Mouse (Mus musculus) cortical plate, adult 2 months (tissue): ENCODE data around the gene Gm49378. TPM values are rescaled to one million over a fixed set of nuclear protein-coding genes. Genes with fewer than 3 reads are reported as not detected.
A peak's percentile ranks its signal among the peaks of the same experiment; 100 is the strongest.

Experiments used
- H3K27ac ChIP-seq: fragments of 200-500 bp; 2 replicates; pipeline ENCODE4 v1.5.1; 2012; ENCODE audit warnings: low read length, control low read depth, inconsistent platforms; ENCODE audit not compliant: insufficient read depth
- H3K4me1 ChIP-seq: fragments of 200-500 bp; 2 replicates; pipeline ENCODE4 v1.6.1; 2011; ENCODE audit warnings: low read length; ENCODE audit not compliant: control insufficient read depth, insufficient read depth
- H3K4me3 ChIP-seq: fragments of 200-500 bp; 2 replicates; pipeline ENCODE4 v1.5.1; 2011; ENCODE audit warnings: mild to moderate bottlenecking, low read length, control low read depth; ENCODE audit not compliant: insufficient read depth
- CTCF ChIP-seq: fragments of 200-500 bp; IDR thresholded peaks from 2 replicates; pipeline ENCODE4 v1.5.1; 2011; ENCODE audit warnings: mild to moderate bottlenecking, control low read depth, low read length; ENCODE audit not compliant: insufficient read depth; ENCODE audit errors: extremely low read depth
- POLR2A ChIP-seq: fragments of 200-500 bp; IDR thresholded peaks from 2 replicates; pipeline ENCODE4 v1.6.1; 2011; ENCODE audit warnings: mild to moderate bottlenecking, low read length, control low read depth; ENCODE audit not compliant: insufficient read depth; ENCODE audit errors: extremely low read depth
- polyA plus RNA-seq: library from polyadenylated mRNA; depleted of rRNA; stranded (reverse); fragments of >200 nt; gene quantifications from 2 replicates; pipeline ENCODE4 v1.2.3, GENCODE M21; 2012; rRNA removed

Gm49378 gene
- polyA plus RNA-seq = 6.5 and 6.6 TPM in 2 replicates

- H3K4me1 ChIP-seq = peaks cover 1% of the 10 kb centered on the region; the same call in 1 of the 2 replicates
- no peak within 1 kb of the TSS for H3K4me3 ChIP-seq
- H3K27ac ChIP-seq = no peak within 1 kb of the TSS
- TF ChIP-seq POLR2A (no peak), CTCF (no peak)
Observed at GRCm38 (mm10) chr14:55637795-55638194, at the start of gene Gm49378. Gm49378 (minus strand) TSS chr14:55637895.

GRCm38 (mm10) chr14:55682118-55682493 is 44.4 kb upstream of the Gm49378 start:
- TF ChIP-seq CTCF (no peak), POLR2A (no peak)
- peak overlapping the region; percentile 48 for H3K4me3 ChIP-seq
- H3K27ac ChIP-seq = no peak overlapping the region
- no peaks in the 10 kb centered on the region for H3K4me1 ChIP-seq

- H3K27ac ChIP-seq = no peak within 1 kb of the TSS
- TF ChIP-seq CTCF (peak; percentile 74), POLR2A (no peak)
- peak within 1 kb of the TSS; percentile 48 for H3K4me3 ChIP-seq
- H3K4me1 ChIP-seq = no peaks in the 10 kb centered on the region
Observed at GRCm38 (mm10) chr14:55681160-55682117, 43.7 kb upstream of the Gm49378 start, which contains the start of gene Tinf2. Tinf2 (minus strand) TSS chr14:55681820.

GRCm38 (mm10) chr14:55677615-55678014 is 39.9 kb upstream of the Gm49378 start:
- Histone ChIP-seq H3K27ac (no peak overlapping the region), H3K4me1 (0 out of 2 replicates have a peak, but pooled peaks cover 2% of the 10 kb centered on the region), H3K4me3 (no peak overlapping the region)
- no peak for TF ChIP-seq POLR2A
- no peak for TF ChIP-seq CTCF

- no peak for TF ChIP-seq CTCF
- no peak for TF ChIP-seq POLR2A
- H3K4me1 ChIP-seq = 0 out of 2 replicates have a peak, but pooled peaks cover 4% of the 10 kb centered on the region
- no peak overlapping the region for H3K27ac ChIP-seq
- peak overlapping the region; percentile 69; the same call in 1 of the 2 replicates for H3K4me3 ChIP-seq
Observed at GRCm38 (mm10) chr14:55672741-55673060, 35.0 kb upstream of the Gm49378 start.

- H3K4me1 ChIP-seq = 0 out of 2 replicates have a peak, but pooled peaks cover 4% of the 10 kb centered on the region
- no peak for TF ChIP-seq CTCF
- TF ChIP-seq POLR2A = peak; percentile 70
- peak within 1 kb of the TSS; percentile 69 for H3K4me3 ChIP-seq
- H3K27ac ChIP-seq = peak within 1 kb of the TSS; percentile 72; the same call in 1 of the 2 replicates
Observed at GRCm38 (mm10) chr14:55671833-55672740, 34.4 kb upstream of the Gm49378 start, which contains the start of the genes Gmpr2 and Nedd8. Gmpr2 (plus strand) TSS chr14:55671941. Nedd8 (minus strand) TSS chr14:55672124.

GRCm38 (mm10) chr14:55671486-55671832 is 33.8 kb upstream of the Gm49378 start:
- H3K27ac ChIP-seq = 0 out of 2 replicates have a peak overlapping the region, but pooled peaks have one; percentile 72
- TF ChIP-seq POLR2A (no peak), CTCF (no peak)
- peak overlapping the region; percentile 69 for H3K4me3 ChIP-seq
- 0 out of 2 replicates have a peak, but pooled peaks cover 4% of the 10 kb centered on the region for H3K4me1 ChIP-seq

- no peak overlapping the region for H3K27ac ChIP-seq
- no peak overlapping the region; the same call in 1 of the 2 replicates for H3K4me3 ChIP-seq
- TF ChIP-seq CTCF (no peak), POLR2A (no peak)
- no peaks in the 10 kb centered on the region for H3K4me1 ChIP-seq
Observed at GRCm38 (mm10) chr14:55660636-55661035, 22.9 kb upstream of the Gm49378 start.

- no peaks in the 10 kb centered on the region for H3K4me1 ChIP-seq
Observed at GRCm38 (mm10) chr14:55659960-55660573, 22.4 kb upstream of the Gm49378 start, which contains the start of gene Mdp1. Mdp1 (minus strand) TSS chr14:55660508.

More at GRCm38 (mm10) chr14:55659960-55660573, 22.4 kb upstream of the Gm49378 start, which contains the start of gene Mdp1:
- Histone ChIP-seq H3K27ac (peak within 1 kb of the TSS; percentile 54), H3K4me3 (peak within 1 kb of the TSS; percentile 88)
- TF ChIP-seq POLR2A = peak; percentile 15; the same call in 1 of the 2 replicates
- TF ChIP-seq CTCF = peak; percentile 42
